Mouse (Mus musculus) thymus, postnatal 14 days (tissue): ENCODE measurements around the gene Sept8.

ENCODE experiments used
- DNase-seq: peaks from one replicate; pipeline ENCODE4 v3.0.0; 2021

Sept8 gene

DNA sequence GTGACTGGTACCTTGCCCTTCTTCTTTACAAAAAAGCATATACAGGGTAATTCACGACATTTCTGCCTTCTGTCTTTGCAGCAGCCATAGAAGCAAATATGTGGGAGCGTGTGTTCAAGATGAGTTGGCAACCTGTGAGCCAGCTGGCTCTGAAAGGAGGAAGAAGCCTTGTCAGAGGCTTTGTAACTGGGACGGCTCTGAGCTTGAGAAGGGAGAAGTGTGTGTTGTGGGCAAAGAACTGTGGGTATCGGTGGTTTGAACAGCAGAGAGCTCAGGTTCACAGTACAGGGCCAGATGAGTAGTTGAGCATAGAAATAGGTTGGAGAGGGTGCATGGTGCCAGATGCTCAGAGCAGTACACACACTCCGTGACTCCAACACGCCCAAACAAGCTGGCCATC lies 22.1 kb upstream of the Sept8 start:
- peak; percentile 44 for DNase-seq

DNA sequence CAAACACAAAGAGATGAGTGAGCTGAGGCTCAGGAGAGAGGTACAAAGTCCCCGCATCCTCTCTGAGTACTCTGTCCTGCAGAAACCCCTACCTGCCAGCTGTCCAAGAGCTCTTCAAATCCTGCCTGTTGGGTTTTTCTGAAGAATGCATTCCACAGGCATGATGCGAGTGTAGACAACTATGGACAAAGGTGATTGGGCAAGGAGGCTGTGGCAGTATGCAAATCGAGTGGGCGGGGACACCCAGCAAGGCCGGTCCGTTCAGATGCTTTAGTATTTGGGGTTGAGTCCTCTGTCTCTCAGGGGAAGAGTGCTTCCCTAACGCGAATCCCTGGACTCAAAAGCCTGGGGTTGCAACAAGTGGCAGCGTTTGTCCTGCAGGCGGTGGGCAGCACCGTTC lies 18.5 kb upstream of the Sept8 start:
- no peak for DNase-seq

DNA sequence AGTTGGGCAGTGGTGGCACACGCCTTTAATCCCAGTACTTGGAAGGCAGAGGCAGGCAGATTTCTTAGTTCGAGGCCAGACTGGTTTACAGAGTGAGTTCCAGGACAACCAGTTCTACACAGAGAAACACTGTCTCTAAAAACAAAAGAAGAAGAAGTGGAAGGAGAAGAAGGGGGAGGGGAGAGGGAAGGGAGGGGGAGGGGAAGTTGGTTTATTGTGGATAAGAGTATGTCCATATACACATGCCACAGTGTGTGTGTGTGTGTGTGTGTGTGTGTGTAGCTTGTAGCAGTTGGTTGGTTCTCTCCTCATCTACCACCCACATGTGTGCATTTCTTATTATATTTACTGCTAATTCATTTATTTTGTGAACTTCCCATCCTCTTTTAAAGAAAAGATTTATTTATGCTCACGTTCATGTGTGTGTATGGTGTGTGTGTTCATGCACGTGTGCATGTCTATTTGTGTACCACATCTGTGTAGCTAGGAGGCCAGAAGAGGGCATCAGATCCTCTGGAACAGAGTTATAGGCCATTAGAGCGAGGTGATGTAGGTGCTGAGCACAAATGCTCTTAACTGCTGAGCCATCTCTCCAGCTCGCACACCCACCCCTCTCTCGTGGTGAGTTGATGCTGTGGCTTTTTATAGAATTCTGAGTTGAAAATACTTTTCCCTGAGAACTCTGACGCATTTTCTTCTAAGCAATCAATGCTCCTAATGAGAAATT lies 16.9 kb upstream of the Sept8 start:
- no peak for DNase-seq

DNA sequence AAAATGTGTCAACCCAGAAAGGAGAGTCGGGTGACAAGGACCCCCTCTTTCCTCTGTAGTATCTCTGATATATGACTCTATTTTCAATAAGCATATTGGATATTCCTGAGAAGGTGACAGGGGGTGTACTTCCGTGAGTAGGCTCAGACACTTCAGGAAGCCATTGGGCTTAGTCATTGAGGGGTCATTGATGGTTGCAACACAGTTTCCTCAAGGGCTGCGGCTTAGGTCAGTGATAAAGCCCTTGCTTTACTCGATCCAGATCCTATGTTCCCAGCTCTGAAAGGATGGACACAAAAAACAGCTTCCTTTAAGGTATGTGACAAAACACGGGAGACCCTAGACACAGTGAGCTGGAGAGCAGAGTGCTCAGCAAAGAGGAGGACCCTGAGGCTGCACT lies 15.3 kb upstream of the Sept8 start:
- no peak for DNase-seq

DNA sequence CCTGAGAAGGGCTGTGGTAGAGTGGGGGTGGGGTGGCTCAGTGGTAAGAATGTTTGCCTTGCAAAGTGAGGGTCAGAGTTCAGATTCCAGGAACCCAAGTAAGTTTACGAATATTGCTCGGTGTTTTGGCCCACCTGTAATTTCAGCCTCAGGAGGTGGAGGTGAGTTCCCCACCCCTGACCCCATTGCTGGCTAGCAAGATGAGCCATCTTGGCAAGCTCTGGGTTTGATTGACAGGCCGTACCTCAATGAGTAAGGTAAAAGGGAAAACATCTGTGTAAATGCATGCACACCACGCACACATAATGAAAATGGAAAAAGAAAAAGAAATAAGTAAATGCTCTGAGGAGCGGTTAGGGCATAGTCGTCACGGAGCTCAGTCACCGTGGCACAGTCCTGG lies 14.7 kb upstream of the Sept8 start:
- no peak for DNase-seq

DNA sequence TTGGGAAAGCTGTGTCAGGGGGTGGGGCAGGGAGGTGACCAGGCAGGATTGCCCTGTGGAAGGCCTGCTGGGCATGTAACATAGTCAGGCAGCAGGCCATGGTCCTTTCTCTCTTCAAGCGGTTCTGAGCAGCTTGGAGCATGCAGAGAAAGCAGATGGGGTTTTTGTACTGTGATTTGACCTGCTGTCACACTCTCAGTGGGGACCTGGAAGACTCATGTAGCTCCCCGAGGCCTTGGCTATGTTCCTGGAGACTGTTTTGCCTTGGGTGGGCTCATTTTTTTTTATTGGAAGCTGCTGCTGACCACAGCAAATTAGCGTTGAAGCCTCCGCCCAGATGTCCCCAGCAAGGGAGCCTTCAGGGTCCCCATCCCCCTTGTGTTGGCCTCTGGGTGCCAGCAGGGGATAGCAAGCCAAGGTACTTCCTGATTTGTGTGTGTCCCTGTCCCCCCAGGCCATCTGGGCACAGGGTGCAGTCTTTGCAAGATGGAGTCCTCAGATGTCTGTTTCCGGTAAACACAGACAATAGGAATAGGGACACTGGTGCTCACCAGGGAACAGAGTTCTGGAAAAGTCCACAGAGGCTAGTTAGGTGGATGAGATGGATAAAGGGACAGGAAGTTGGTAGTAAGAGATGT lies 13.9 kb upstream of the Sept8 start:
- no peak for DNase-seq

DNA sequence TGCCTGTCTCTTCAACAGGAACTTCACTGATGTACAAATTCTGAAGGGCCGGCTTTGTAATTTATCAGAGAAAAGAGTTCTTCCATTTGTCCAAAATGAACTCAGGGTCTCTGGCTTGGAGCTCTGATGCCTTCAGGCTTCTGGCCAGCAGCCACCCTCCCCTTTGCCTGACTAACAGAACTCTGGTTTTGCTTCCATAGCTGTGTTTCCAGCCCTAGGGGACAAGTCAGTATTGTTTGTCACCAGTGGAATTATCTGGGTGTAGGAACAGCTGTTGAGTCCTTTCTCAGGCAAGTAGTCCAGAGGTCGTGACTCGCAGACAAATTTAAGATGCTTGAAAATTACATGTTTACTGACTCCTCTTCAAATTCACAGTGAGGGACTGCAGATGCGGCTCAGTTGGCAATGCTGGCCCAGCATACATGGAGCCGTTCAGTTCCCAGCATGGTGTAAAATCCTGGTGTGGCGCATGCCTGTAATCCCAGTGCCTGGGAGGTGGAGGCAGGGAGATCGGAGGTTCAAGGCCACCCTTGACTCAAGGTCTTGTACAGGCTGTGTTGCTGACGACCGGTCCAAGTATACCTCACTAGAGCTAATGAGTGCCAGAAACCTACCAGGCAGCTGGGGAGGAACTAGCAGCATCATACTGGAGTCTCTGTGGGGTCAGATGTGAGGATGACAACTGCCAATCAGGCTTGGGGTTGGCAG lies 11.8 kb upstream of the Sept8 start:
- no peak for DNase-seq

DNA sequence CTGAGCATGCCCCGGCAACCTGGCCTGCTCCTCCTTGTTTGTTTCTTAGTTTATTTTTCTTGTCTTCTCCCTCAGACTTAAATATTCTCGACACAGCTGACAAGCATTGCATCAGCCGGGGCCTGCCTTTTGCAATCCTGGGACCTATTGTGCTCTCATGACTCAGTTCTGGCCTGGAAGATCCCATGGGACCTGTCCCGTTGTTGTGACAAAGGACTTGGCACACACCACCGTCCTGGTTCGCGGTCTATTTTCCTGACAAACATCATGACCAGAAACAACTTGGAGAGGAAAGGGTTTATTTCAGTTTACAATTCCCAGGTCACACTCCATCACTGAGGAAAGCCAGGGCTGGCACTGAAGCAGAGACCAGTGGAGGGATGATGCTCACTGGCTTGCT lies 10.9 kb upstream of the Sept8 start:
- DNase-seq, result no peak

DNA sequence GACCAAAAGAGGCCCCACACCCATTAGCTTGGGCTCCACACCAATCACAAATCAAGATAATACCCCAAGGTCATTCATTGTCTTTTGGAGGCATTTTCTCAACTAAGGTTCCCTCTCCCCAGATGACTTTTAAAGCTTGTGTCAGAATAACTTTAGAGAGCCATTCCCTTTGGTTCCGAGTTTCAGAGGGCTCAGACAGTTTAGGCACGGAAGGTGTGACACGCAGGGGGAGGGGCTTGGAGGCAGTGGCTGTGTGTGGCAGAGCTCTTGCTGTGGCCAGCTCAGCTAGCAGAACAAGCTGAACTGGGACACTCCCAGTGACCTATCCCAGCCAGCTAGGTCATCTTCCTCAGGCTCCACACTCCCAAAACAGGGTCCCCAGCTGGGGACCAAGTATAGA lies 10.5 kb upstream of the Sept8 start:
- DNase-seq, result no peak

DNA sequence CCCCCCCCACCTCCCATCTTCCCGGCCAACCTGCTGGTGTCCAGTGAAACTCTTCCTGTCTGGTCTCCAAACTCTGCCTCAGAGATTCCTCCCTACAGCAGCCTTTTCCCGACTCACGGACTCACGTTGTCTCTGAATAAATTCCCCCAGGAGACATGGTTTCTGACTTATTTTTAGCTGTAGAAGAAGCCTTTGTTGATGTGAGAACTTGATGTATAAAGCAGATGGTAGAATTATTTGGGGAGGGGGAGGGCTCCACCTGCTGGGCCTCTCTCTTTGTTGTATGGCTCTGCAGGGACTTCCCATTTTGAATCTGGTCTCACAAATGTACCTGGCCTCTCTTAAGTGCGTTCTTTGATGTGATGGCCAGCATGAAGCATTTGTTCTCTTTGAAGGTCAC lies 8.7 kb upstream of the Sept8 start:
- no peak for DNase-seq

DNA sequence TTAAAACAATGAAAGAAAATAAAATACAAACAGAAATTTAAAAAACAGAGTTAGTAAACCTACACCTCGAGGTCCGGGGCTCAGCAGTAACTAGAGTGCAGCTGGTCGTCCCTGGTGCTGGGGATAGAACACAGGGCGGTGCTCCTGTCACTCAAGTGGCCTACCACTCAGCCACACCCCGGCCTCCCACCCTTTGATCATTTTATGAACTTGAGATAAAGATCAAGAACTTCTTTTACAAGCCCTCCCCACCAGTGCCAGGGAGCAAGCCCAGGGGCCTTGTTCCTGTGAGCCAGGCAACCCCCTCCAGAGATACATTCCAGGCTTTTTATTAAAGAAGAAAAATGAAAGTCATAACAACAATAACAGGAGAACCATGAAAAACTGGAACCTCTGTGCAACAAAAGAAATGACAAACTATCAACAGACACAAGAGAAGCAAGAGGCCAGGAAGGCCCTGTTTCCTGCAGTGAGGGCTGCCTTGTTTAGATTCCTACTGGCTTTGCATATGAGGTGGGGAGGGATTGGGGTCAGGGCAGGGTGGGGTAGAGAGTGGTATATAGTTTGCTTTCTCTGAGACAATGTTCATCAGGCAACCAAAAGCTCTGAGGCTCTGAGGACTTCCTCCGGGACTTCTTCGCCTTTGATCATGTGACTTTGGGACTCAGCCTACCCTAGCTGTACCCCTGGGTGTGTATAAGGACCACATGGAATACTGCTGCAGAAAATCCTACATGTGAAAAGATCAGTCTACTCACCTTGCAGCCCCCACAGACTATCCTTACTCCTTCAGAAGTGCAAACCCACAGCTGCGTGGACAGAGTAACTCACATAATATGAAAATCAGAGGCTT lies 2.1 kb upstream of the Sept8 start:
- DNase-seq, result peak; percentile 61

DNA sequence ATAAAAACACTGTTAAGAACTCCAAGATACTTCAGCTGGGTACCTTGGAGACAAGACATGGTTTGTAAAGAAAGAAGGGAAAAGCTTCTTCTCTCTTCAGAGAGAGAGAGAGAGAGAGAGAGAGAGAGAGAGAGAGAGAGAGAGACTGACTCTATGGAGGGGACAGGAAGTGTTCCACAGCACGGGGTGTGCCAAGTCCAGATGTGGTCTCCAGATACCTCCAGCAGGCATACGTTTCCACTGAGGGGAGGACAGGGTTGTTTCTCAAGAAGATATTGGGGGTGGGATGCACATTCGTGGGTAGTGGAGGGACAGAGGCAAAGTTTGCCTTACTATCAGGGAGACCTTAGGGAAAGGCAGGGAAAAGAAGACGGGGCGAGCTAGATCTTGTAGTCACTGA lies 298 bp upstream of the Sept8 start:
- DNase-seq, result peak; percentile 20

DNA sequence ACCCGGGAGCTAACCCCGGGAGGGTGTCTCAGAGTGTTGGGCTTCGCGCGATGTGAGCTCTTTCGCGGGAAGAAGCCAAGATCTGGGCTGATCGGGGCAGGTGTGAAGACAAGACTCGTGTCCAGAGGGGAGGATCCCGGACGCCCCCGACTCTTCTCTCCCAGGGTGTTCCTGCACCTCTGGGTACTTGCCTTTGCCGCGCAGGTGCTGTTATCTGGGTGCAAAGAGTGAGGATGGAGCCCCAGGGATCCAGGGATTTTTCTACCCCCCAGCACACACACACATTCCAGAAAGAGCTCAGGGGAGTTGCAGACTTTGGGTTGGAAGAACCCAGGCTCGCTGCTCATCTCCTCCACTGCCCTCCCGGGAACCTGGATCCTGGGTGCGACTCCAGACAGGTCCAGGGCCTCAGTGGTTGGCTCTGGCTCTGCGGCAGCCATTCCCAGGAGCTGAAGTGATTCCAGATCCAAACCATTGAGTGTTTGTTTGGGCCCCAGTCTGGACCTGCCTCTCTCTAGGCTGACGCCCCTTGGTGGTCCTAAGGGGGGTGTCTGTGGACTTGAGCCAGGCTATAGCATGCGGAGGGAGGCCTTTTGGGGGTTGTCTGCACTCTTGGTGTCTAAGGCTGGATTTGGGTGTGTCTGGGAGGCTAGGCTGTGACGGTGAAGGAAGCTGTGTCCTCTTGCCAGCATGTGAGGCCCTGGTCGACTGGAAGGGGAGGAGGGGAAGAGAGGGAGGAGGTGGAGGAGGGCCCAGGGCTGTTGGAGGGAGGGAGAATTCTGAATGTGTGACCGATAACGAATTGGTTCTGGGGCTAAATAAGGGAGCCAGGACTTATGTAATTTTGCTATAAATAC lies 1.3 kb downstream of the Sept8 start:
- DNase-seq, result no peak

DNA sequence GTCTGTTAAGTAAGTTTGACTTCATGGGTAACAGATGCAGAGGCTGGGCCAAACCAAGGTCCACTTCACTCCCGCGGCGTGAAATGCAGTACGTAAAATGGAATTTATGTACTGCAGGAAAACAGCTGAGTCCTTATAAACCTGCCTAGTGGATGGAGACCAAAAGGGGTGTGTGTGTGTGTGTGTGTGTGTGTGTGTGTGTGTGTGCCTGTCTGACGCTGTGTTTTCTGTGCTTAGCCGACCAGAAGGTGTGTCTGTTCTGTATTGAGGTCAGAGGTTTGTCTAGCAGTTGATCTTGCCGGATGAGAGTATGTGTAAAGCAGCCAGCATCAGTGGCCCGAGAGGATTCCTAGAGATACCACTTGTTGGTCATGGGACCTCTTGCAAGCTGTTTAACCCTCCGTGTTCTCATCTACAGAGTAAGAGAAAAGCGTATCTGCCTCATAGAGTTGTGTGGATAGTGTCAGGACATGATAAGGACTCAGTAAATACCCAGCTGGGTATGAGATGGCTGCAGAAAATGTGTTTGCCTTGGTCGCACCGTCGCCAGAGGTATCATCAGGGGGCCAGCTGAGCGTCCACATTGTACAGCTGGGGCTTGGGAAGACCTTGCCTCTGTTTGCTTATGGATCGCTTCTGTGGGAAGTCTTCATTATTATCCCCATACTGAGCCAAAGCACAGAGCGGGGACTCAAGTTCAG lies 2.2 kb downstream of the Sept8 start:
- no peak for DNase-seq

DNA sequence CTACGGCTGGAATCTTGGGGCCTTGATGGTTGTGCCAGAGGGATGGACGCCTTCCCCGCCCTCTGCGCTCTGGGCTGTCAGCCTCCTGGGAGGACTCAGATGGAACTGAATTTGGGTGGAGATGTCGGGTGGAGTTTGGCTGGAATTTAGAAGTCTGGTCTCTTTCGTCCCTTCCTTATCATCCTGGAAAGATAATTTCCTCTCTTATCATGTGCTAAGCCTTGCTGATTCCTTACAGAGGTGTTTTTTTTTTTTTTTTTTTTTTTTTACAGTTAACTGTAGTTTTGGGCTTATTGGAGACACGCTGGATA lies 2.7 kb downstream of the Sept8 start:
- no peak for DNase-seq

DNA sequence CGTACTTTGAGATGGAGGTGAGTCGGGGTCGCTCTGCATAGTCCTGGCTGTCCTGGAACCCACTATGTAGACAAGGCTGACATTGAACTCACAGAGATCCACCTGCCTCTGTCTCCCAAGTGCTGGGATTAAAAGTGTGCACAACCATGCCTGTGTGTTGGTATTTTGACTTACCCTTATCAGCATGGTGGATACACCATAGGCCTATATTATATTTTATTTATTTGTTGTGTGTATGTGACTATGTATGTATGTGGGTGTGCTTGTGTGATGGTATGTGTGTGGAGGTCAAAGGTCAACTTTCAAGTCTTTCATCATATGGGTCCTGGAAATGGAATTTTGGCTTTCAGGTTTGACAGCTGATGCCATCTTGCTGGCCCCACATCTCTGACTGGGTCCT lies 3.3 kb downstream of the Sept8 start:
- DNase-seq, result no peak

DNA sequence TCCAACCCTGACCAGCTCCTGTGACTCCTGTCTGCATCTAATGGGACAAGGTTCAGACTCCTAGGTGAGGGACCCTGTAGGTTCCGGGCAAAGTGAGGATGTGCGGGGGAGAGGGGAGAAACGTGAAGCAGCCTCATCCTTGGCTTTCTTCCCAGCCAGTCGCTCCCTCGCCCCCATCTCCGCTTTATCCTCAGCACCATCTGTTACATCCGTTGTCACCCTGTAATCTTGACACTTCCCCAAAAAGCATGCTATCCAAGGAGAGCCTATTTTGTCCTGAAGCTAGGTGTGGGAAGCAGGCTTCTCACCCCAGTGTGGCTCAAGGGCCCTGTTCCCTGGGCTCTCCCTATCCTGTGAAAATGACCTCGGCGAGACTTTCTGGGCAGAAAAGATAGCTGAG lies 3.9 kb downstream of the Sept8 start:
- no peak for DNase-seq

DNA sequence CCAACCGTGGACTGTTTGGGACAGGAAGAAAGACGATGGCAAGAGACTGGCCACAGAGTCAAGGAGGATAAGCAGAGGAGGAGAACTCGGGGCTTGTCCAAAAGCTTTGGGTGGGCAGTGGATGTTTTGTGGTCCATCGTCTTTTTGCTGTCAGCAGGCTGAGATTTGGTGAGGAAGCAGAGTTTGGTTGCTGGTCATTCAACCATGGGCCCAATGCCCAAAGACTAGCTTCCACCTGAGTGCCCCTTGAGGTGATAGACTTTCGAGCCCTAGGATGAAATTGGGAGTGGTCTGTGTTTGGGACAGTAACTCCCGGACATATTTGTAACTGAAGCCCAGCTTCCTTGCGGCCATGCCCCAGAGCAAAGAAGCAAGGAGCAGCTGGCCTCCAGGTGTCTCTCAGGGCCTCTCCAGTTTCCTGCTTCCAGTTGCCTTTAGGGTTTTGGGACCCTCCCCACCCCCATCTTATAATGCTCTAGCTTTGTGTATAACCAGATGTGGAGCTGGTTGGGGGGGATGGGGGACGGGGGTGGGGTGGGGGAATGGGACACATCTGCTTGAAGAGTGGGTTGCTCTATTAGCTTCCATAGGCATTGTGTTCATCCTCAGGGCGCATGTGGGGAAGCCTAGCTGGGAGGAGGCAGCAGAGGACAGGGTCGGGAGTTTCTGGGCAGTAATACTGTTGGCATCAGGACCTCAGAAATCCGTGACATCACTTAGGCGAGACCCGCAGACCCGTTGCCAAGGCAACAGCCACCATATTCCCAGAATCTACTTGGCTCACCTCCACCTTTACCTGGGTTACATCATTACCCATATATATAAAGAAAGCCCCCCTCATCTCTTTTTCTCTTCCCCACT lies 4.7 kb downstream of the Sept8 start:
- DNase-seq, result no peak

DNA sequence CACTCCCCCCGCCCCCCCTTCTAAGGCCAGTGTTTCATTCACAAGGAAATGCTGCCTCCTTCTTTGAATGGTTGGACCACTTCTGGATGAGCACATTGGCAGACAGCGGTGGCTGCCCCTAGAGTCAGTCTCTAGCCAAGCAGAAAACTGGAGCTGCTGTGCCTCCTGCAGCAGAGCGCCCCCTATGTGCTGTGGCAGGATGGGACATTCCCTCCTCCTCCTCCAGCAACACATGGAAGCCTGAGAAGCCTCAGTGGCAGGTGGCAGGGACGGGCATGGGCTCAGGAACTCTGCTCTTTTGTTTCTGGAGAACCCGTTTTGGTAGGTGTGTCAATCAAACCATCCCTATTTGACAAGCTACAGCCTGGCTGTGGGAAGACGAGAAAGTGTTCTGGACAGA lies 5.8 kb downstream of the Sept8 start:
- peak; percentile 44 for DNase-seq

DNA sequence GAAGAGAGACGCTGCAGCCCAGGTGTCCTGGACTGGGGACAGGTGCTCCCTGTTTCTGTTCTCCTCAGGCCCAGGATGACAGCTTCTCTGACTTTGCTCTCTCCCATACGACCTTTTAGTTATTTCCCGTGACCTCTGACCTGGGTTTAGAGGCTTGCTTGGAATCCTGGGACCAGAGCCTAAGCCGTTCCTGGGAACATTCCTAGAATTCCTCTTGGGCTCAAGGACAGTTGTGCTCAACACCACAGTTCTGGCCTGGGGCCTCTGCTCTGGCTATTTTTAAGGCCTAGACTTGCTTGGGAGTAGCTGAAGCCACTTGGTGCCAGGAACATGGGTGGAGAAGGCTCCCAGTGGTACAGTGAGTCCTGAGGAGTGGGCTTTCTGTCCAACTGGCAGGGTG lies 6.4 kb downstream of the Sept8 start:
- DNase-seq, result no peak
